Mouse (Mus musculus) T-helper 2 cell (primary cell): ENCODE measurements around the gene Lrrtm4.

Experiments used
- in situ Hi-C: fragments of 300-600 bp; cut with MboI, MseI; formaldehyde crosslinking; loops from one replicate; pipeline ENCODE4 v1.15.1; 2025; ENCODE audit warnings: high pct_unique_total_duplicates

The Lrrtm4 gene

GRCm38 (mm10) chr6:80018765-80019164 is at the start of gene Lrrtm4:
Gene Lrrtm4 (plus strand): TSS chr6:80018877.
- in situ Hi-C loops: no loop called here

- in situ Hi-C loops: no loop called here
Measured at GRCm38 (mm10) chr6:80019189-80019860, 648 bp downstream of the Lrrtm4 start.

GRCm38 (mm10) chr6:80019861-80020230 is 1.2 kb downstream of the Lrrtm4 start:
- in situ Hi-C loops: no loop called here

GRCm38 (mm10) chr6:80056849-80057248 is 38.2 kb downstream of the Lrrtm4 start:
- in situ Hi-C loops: no loop called here

- in situ Hi-C loops: no loop called here
Measured at GRCm38 (mm10) chr6:80078001-80078400, 59.3 kb downstream of the Lrrtm4 start.

GRCm38 (mm10) chr6:80079290-80079689 is 60.6 kb downstream of the Lrrtm4 start:
- in situ Hi-C loops: no loop called here

- in situ Hi-C loops: no loop called here
Measured at GRCm38 (mm10) chr6:80094909-80095308, 76.2 kb downstream of the Lrrtm4 start.

- in situ Hi-C loops: no loop called here
Measured at GRCm38 (mm10) chr6:80105343-80105742, 86.7 kb downstream of the Lrrtm4 start.

GRCm38 (mm10) chr6:80105843-80106242 is 87.2 kb downstream of the Lrrtm4 start:
- in situ Hi-C loops: no loop called here

GRCm38 (mm10) chr6:80126419-80126818 is 107.7 kb downstream of the Lrrtm4 start:
- in situ Hi-C loops: no loop called here

- in situ Hi-C loops: no loop called here
Measured at GRCm38 (mm10) chr6:80162585-80162984, 143.9 kb downstream of the Lrrtm4 start.

GRCm38 (mm10) chr6:80181916-80182315 is 163.2 kb downstream of the Lrrtm4 start:
- in situ Hi-C loops: loop anchor here (10.0 kb wide), 1 partner anchor 1853 kb away; no protein-coding TSS in a partner anchor

GRCm38 (mm10) chr6:80182353-80182752 is 163.7 kb downstream of the Lrrtm4 start:
- in situ Hi-C loops: loop anchor here (10.0 kb wide), 1 partner anchor 1852 kb away; no protein-coding TSS in a partner anchor

GRCm38 (mm10) chr6:80185489-80186113 is 166.9 kb downstream of the Lrrtm4 start:
- in situ Hi-C loops: loop anchor here (10.0 kb wide), 1 partner anchor 1849 kb away; no protein-coding TSS in a partner anchor

GRCm38 (mm10) chr6:80186791-80187190 is 168.1 kb downstream of the Lrrtm4 start:
- in situ Hi-C loops: loop anchor here (10.0 kb wide), 1 partner anchor 1848 kb away; no protein-coding TSS in a partner anchor

- in situ Hi-C loops: no loop called here
Measured at GRCm38 (mm10) chr6:80209476-80209875, 190.8 kb downstream of the Lrrtm4 start.

- in situ Hi-C loops: no loop called here
Measured at GRCm38 (mm10) chr6:80210281-80210680, 191.6 kb downstream of the Lrrtm4 start.

GRCm38 (mm10) chr6:80261595-80261994 is 242.9 kb downstream of the Lrrtm4 start:
- in situ Hi-C loops: no loop called here

- in situ Hi-C loops: no loop called here
Measured at GRCm38 (mm10) chr6:80263972-80264371, 245.3 kb downstream of the Lrrtm4 start.

GRCm38 (mm10) chr6:80264584-80264983 is 245.9 kb downstream of the Lrrtm4 start:
- in situ Hi-C loops: no loop called here

- in situ Hi-C loops: no loop called here
Measured at GRCm38 (mm10) chr6:80265746-80266145, 247.1 kb downstream of the Lrrtm4 start.

- in situ Hi-C loops: no loop called here
Measured at GRCm38 (mm10) chr6:80286968-80287367, 268.3 kb downstream of the Lrrtm4 start.

- in situ Hi-C loops: loop anchor here (25.0 kb wide), 1 partner anchor 1285 kb away; no protein-coding TSS in a partner anchor
Measured at GRCm38 (mm10) chr6:80301871-80302270, 283.2 kb downstream of the Lrrtm4 start.
